Mouse (Mus musculus) liver, adult (tissue): Measurements from ENCODE around the gene Zfp526.

Experiments
- GATA4 ChIP-seq: IDR thresholded peaks from 2 replicates; pipeline ENCODE4 v1.6.1; 2014; ENCODE audit warnings: mild to moderate bottlenecking, low read length; ENCODE audit not compliant: insufficient replicate concordance

The Zfp526 gene

GRCm38 (mm10) chr7:25221102-25221883 lies at the start of gene Zfp526:
TSS of gene Zfp526 (plus strand) at chr7:25221425.
- TF ChIP-seq GATA4, result no peak

GRCm38 (mm10) chr7:25172669-25173068 lies 48.6 kb upstream of the Zfp526 start:
- no peak for TF ChIP-seq GATA4

DNA sequence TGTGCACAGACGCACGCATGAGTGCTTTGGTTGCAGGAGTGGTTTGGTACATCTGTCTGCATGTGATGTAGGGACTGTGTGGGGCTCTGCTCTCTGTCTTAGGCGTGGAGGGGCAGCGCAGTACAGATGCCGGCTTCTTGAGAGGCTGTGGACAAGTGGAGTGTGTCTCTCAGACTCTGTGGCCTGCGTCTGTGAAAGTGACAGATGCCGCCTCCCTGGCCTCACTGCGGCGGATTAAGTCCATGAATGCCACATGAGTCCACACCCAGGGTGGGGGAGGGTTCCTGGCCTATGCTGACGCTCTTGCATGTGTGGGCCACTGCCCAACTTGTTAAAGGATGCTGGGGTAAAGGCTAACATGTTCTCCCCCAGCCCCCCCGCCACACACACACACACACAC lies 46.9 kb upstream of the Zfp526 start:
- no peak for TF ChIP-seq GATA4

- TF ChIP-seq GATA4, result no peak
Measured at GRCm38 (mm10) chr7:25178317-25178716, 42.9 kb upstream of the Zfp526 start.

DNA sequence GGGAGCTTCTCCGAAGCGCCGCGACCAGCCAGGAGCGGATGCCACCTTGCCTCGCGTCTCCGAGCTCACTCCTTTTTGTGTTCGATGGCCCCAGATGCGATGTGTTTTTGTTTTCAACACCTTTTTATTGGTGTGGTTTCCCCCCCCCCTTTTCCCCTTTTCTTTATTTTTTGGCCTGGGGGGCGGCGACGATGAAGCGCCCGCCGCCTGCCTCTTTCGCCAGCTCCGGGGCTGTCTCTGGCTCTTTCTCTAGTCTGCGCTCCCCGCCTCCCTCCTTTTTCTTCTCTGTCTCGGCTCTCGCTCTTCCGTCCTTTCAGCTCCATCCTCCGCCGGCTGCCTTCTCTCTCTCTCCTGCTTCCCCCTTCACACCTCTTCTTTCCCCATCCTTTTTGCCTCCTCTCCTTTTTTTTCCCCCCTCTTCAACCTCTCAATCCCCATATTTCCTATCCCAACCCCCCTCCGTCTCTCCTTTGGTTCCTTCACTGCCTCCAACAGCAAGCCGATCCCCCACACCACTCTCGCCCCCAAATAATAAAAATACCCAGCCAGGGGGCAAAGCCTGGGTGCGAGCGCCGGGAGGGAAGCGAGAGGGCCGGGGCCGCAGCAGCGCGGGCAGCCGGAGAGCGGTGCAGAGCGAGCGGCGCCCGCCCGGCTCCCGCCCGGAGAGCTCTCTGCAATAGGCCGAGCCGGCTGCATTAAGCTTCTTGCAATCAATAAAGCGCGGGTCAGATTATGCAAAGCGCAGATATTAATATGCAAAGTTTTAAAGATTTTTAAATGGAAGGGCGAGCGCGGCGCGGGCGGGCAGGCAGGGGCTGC lies 42.2 kb upstream of the Zfp526 start:
- no peak for TF ChIP-seq GATA4

GRCm38 (mm10) chr7:25179606-25180161 lies 41.5 kb upstream of the Zfp526 start, which contains the start of gene Pou2f2:
TSS of gene Pou2f2 (minus strand) at chr7:25179726.
- TF ChIP-seq GATA4, result no peak

DNA sequence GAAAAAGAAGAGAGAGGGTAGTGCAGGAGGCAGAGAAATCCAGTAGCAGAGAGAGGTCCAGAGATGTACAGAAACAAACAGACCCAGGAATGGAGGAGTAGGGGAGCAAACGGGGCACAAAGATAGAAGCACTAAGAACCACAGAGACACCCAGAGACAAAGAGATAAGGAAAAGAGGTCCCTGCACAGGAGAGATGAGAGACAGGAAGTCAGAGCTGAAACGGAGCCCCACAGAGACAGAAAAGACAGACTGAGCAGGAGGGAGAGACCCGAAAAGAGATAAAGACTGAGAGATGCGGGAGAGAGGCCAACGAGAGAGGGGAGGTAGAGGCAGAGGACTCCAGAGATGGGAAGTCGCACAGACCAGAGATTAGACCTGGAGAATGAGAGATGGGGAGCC lies 40.7 kb upstream of the Zfp526 start:
- no peak for TF ChIP-seq GATA4

DNA sequence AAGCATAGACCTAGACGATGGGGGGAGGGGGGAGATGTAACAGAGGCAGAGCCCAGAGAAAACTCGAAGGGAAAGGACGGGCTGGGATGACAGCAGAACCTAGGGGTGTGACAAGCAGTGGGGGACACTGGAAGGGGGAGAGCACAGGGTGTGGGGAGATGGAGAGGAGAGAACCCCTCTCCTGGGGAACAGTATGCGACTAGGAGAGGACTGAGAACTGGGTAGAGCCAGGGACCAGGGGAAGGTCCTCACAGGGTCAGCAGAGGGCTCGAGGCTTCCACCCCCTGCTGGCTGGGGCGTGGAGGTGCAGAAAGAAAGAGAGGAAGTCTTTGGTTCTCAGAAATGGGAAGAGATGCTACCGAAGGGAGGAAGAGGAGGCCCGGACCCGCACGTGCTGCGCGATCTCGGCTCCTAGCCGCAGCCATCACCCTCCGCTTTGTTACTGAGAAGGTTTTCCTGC lies 39.9 kb upstream of the Zfp526 start:
- no peak for TF ChIP-seq GATA4

- no peak for TF ChIP-seq GATA4
Measured at GRCm38 (mm10) chr7:25181814-25182213, 39.4 kb upstream of the Zfp526 start.

DNA sequence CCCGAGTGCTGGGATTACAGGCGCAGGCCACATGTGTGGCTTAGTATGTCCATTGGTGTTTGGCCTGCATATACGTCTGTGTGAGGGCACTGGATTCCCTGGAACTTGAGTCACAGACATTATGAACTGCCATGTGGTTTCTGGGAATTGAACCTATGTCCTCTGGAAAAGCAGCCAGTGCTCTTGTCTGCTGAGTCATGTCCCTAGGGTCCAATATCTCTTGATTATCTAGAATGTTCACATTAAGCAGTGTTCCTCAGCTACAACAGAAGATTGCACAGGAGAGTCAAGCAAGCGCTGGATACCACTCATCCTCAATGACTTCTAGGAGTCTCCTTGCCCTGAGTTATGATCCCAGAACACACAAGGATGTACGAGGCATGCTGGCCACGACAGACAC lies 37.1 kb upstream of the Zfp526 start:
- no peak for TF ChIP-seq GATA4

GRCm38 (mm10) chr7:25187662-25188650 lies 33.3 kb upstream of the Zfp526 start:
- TF ChIP-seq GATA4, result no peak

GRCm38 (mm10) chr7:25190806-25191205 lies 30.4 kb upstream of the Zfp526 start:
- TF ChIP-seq GATA4, result no peak

- TF ChIP-seq GATA4, result no peak
Measured at GRCm38 (mm10) chr7:25192110-25192509, 29.1 kb upstream of the Zfp526 start.

- no peak for TF ChIP-seq GATA4
Measured at GRCm38 (mm10) chr7:25195148-25195547, 26.1 kb upstream of the Zfp526 start.

GRCm38 (mm10) chr7:25196107-25196506 lies 25.1 kb upstream of the Zfp526 start:
- no peak for TF ChIP-seq GATA4
